Mouse (Mus musculus) spleen, adult 12 weeks (tissue): ENCODE measurements around the gene Slc35b4.

Experiments used
- DNase-seq: peaks from one replicate; pipeline ENCODE4 v3.0.0; 2022; ENCODE audit warnings: low spot score

Slc35b4 gene

GRCm38 (mm10) chr6:34176864-34177247 lies at the start of gene Slc35b4:
Slc35b4 (minus strand) TSS chr6:34177111.
- peak; percentile 79 for DNase-seq

DNA sequence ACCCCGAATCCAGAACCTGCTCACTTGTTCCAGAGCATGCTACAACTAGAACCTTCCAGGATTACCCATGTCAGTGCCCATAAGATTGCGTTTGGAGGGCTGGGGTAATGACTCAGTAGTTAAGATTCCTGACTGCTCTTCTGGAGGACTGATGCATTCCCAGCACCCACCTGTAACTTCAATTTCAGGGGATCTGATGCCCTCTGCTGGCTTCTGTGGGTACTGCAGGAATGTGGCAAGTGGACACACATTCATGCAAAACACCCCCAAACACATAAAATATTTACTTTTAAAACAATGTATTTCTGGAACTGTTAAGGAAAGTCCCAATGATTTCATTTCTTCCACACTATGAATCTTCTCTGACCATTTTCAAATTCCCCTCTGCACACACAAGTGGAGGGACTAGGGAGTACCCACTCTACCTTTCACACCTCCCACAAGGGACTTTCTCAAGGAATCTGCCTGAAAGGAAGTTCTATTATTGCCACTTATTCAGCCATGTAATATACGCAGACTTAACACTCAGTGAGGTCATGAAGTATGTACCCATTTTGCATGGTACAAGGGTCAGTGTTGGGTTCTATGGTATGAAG lies 48.2 kb upstream of the Slc35b4 start:
- DNase-seq: no peak

- no peak for DNase-seq
These were observed 39.8 kb upstream of the Slc35b4 start for GRCm38 (mm10) chr6:34216450-34217319.

GRCm38 (mm10) chr6:34205754-34206153 lies 28.8 kb upstream of the Slc35b4 start:
- DNase-seq: no peak

- no peak for DNase-seq
These were observed 28.2 kb upstream of the Slc35b4 start for GRCm38 (mm10) chr6:34204971-34205572.

DNA sequence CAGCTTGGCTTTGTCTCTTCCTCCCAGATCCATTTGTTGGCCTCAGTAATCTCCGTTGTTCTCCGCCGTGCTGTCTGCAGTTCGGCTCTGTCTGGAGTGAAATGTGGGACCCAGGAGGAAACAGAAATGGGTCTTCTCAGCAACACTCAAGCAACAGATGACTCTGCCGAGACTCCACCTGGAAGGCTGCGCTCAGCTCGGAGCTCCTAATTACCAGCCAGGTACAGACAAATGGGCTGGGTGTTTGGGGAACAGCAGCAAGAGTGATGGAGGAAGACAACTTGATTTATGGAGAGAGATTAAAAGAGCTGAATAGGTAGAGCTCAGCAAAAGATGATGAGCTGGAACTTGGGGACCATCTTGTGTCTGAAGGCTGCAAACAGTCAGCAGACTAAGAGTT lies 26.6 kb upstream of the Slc35b4 start:
- no peak for DNase-seq

DNA sequence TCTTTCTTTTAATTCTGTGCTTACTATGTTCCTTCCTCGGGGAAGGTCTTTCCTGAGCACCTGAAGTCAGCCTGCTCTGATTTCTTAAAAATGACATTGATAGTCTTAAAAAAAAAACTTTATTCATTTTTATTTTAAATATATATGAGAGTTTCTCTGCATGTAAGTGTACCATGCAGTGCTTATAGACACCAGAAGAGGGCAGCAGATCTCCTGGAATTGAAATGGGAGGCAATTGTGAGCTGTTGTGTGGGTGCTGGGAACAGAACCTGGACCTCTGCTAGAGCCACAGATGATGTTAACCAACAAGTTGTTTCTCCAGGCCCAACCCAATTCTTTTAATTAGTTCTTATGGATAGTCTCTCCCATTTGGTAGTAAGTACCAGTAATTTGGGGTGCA lies 18.1 kb upstream of the Slc35b4 start:
- DNase-seq: no peak

DNA sequence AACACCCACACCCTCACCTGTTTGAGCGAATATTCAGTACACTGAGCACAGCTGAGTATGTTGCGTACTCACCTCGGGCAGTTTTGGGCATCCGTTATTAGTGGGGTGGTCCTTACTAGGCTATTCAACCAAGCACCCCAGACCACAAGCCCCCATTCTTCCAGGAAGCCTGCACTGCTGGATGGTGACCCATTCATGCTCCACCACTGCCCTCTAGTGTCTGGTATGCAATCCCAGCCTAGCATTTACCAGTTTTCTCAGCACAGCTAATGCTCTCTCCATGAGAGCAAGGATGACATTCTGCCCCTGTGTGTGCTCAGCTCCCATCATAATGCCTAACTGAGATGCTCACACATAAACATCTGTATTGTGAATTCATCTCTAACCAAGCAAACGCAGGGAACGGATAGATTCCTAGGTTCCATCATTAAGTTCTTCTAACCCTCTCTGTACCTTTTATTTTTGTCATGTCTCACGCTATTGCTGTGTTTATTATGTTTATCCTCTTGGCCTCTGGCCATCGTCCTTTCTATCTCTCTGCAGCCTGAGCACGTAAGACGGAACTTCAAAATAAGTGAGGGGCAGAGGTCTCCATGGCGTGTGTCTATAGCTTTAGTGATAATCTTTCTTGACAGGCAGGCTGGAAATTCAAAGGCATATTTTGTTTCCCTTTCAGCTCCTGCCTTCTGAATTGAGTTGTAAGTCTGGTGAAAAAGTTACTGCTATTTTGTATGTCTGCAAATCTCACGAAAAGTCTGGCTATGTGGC lies 17.0 kb upstream of the Slc35b4 start:
- DNase-seq: no peak

- DNase-seq: no peak
These were observed 14.5 kb upstream of the Slc35b4 start for GRCm38 (mm10) chr6:34191401-34191800.

DNA sequence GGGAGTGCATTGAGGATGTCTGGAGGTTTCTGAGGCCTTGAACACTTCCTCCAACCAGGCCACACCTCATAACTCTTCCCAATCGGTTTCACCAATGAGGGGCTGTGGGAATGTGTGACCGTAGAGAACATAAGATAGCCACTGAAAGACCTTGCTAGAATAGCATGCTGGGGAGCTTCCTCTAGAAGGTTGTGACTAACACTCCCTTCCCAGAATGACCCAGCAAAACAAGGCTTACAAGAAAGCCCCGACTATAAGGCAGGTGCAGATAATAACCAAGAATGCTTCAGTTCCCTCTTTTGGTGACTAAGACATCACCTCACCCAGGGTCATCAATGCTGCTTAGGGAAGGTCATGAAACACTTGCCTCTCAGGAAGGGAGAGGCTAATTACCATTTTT lies 12.6 kb upstream of the Slc35b4 start:
- DNase-seq: no peak

GRCm38 (mm10) chr6:34187986-34188599 lies 11.2 kb upstream of the Slc35b4 start:
- no peak for DNase-seq

GRCm38 (mm10) chr6:34187273-34187863 lies 10.5 kb upstream of the Slc35b4 start:
- no peak for DNase-seq

DNA sequence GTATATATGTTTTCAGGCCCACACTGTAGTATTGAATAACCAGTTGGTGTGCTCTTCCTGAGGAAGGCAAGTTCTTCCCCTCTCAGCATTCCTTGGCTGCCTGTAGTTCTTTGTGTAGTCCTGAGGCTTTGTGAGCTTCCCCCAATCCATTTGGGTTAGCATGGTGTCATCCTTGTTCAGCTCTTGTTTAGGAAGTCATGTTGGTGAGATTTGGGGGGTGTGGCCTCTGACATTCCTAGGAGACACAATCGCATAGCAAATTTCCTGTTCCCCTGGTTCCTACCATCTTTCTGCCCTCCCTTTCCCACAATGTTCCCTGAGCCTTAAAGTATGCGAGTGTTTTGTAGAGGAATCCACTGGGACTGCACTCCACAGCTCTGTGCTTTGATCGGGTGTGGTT lies 6.4 kb upstream of the Slc35b4 start:
- DNase-seq: no peak

DNA sequence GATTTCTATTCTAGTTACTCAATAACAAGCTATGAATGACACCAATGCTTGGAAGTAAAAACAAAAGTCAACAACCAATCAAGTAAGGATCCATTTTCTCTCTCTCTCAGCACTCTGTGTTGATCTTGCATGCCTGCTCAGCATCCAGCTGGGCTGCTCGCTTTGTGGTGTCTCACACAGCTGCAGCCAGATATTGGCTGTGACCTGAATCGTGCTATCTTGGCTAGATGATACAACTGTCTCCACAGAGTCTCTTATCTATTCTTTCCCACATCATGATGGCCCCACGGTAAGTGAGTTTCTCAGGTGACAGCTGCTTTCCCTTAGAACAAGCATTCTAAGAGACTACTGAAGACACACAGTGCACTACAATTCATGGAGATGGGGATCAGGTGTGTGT lies 5.0 kb upstream of the Slc35b4 start:
- DNase-seq: no peak

DNA sequence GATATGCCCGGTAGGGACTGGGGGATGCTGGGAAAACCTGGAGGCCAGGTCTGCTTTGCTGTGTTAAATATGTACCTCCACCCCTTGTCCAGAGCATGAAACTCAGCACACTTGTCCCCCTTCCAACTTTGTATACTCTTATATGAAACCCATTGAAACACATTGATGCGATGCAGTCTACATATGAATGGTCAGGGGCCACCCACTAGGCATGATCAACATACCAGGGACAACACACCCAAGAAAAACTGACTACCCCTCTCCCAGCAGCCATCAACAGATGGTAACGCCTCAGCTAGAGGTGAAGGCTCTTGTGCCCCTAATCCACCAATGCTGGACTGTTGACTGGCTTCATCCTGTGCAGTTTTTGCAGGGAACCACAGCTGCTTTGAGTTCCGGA lies 3.0 kb upstream of the Slc35b4 start:
- no peak for DNase-seq

DNA sequence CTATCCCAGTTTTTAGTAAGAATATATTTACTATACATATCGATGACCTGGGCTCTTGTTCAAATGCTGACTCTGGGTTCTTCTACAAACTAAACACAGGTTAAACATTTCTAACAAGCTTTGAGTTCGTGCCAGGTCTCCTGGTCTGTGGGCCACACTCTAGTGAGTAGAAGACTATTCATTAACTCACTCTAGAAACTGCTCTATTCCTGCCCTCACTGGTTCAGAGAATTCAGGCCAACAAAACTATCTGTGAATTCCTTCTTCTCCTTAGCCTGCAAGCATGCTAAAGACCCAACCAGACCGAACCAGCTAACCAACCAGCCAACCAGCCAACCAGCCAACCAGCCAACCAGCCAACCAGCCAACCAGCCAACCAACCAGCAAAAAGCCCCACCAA lies 2.1 kb upstream of the Slc35b4 start:
- DNase-seq: no peak

- DNase-seq: no peak
These were observed 624 bp downstream of the Slc35b4 start for GRCm38 (mm10) chr6:34176111-34176863.

DNA sequence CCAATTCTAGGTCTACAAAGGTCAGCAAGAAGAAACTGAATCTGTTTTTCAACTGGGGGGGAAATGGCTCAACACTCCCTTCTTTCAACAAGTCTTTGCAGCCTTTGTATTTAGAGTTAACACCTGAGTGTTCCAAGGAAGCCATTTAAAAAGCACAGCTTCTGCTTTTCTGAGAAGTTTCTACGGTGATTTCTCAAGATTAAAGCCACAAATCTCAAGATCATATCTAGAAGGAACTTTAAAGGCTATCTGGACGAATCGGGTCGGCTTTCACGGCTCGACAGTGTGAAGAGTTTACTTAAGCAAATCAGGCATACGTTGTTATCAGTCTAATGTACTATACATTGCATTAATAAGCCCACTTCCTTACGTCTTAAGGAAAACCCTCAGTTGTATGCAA lies 2.2 kb downstream of the Slc35b4 start:
- DNase-seq: no peak

- no peak for DNase-seq
These were observed 3.7 kb downstream of the Slc35b4 start for GRCm38 (mm10) chr6:34173251-34173650.

- no peak for DNase-seq
These were observed 5.0 kb downstream of the Slc35b4 start for GRCm38 (mm10) chr6:34171748-34172457.
